Mouse (Mus musculus): ENCODE data around the gene Clip4. TPM values are rescaled to one million over a fixed set of nuclear protein-coding genes. Genes with fewer than 3 reads are reported as not detected.

Gene Clip4
- polyA plus RNA-seq, 1 experiment from 2014 or later: 6.0 TPM

DNA sequence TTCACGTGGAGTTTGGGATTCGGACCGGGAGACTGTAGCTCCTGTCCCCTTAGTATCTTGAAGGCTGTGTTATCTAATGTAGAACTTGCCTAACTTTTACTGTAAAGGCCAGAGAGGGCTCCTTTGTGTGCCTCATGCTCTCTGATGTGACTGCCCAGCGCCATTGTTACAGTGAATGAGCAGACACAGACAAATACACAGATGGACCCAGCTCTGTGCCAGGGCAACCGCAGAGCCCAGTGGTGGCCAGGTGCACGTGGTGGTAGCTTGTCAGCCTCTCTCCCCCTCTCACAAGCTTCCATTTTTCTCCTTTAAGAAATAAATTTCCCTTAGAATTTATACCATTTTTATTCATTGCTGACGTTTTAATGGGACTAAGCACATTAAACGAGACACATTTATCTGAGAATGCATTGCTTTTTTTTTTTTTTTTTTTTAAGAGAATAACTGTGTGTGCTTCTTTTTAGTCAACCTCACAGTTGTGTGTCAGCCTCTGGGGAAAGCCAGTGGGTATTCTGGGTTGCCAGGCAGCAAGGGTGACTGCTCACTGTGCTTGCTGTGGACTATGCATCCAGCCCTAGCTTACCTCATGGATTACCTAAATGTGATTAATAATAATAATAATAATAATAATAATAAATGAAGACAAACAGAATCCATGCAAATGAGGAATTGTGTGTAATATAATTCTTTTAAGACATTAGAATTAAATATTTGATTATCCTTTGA is 48.0 kb downstream of the Clip4 start:
- Histone ChIP-seq H3K27ac (ENCODE audit: low read length) (no peak overlapping the region), H3K4me3 (ENCODE audit: low read length) (no peak overlapping the region), H3K9me3 (ENCODE audit: control insufficient read depth, low read length) (no peaks in the 10 kb centered on the region), H3K27me3 (ENCODE audit: control insufficient read depth, insufficient read depth, low read depth, low read length) (no peaks in the 10 kb centered on the region), H3K4me2 (ENCODE audit: low read depth, low read length) (no peak overlapping the region), H3K36me3 (ENCODE audit: control insufficient read depth, insufficient read depth, low read length) (no peaks in the 10 kb centered on the region), H3K9ac (ENCODE audit: low read length) (no peak overlapping the region), H3K4me1 (replicated peaks; ENCODE audit: control insufficient read depth, insufficient read depth, low read length) (no peaks in the 10 kb centered on the region)
- no peak for ATAC-seq (ENCODE audit: low read depth)
- WGBS: 85% methylated on average over 8 of the region's 8 CpGs

DNA sequence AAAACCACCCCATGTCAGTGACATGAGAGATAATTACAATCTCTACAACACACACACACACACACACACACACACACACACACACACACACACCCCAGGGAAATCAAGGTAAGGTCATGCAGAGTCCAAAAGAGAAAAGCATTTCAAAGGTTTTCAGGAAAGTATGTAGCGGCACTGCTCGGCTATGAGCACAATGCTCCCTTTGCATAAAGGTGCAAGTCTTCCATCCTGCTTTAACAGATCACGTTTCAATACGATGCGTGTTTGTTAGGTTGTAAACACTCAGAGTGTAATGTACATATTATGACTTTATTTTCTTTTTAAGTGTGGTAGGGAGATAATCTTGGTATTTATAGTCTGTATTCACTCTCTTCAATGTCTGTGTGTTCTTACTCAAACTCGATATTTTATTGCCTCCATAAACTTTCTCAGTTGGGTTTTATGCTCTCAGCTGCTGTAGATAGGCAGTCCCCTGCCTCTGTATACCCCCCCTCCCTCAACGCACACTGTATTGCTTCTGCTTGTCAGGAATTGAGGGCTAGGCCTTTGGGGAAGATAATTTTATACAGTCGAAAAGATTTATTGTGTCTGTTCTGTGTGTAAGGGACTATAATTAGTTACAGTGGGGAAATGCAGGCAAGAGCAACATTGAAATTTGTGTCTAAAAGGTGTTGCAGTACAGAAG is 55.5 kb downstream of the Clip4 start:
- no peak for ATAC-seq (ENCODE audit: low read depth)
- no peak overlapping the region for H3K27ac ChIP-seq (ENCODE audit: low read length)
- 67% methylated on average over 8 of the region's 8 CpGs for WGBS

DNA sequence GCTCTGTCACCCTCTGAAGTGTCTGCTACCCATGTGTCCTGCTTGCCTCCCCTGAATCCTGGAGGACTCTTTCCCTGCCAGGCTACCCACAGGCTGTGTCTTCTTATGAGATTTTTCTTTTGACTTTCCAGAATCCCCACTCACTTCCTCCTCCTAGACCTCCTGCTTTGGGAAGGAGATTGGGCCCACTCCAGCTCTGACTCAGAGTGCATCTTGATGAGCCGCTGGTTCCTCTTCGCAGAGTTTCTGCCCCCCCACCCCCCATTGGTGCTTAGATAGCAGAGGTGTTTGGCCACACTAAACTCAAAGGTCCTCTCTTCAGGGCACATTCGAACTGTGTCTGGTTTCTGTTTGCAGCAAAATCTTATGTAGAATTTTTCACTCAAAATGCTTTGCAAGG is 58.3 kb downstream of the Clip4 start:
- Histone ChIP-seq H3K36me3 (ENCODE audit: control insufficient read depth, insufficient read depth, low read length) (no peaks in the 10 kb centered on the region), H3K27ac (ENCODE audit: low read length) (no peak overlapping the region), H3K9me3 (ENCODE audit: control insufficient read depth, low read length) (no peaks in the 10 kb centered on the region), H3K4me3 (ENCODE audit: low read length) (no peak overlapping the region), H3K4me1 (replicated peaks; ENCODE audit: control insufficient read depth, insufficient read depth, low read length) (peaks cover 3% of the 10 kb centered on the region; the same call in 1 of the 2 replicates), H3K9ac (ENCODE audit: low read length) (no peak overlapping the region), H3K27me3 (ENCODE audit: control insufficient read depth, insufficient read depth, low read depth, low read length) (no peaks in the 10 kb centered on the region), H3K4me2 (ENCODE audit: low read depth, low read length) (no peak overlapping the region)
- ATAC-seq (ENCODE audit: low read depth): no peak
- WGBS: 26% methylated on average over 3 of the region's 3 CpGs

More for the DNA sequence above, 55.5 kb downstream of the Clip4 start:
- Histone ChIP-seq H3K27me3 (ENCODE audit: control insufficient read depth, insufficient read depth, low read depth, low read length) (no peaks in the 10 kb centered on the region), H3K36me3 (ENCODE audit: control insufficient read depth, insufficient read depth, low read length) (no peaks in the 10 kb centered on the region), H3K9me3 (ENCODE audit: control insufficient read depth, low read length) (no peaks in the 10 kb centered on the region), H3K4me1 (replicated peaks; ENCODE audit: control insufficient read depth, insufficient read depth, low read length) (peaks cover 3% of the 10 kb centered on the region; the same call in 1 of the 2 replicates), H3K9ac (ENCODE audit: low read length) (no peak overlapping the region), H3K4me2 (ENCODE audit: low read depth, low read length) (no peak overlapping the region), H3K4me3 (ENCODE audit: low read length) (no peak overlapping the region)

DNA sequence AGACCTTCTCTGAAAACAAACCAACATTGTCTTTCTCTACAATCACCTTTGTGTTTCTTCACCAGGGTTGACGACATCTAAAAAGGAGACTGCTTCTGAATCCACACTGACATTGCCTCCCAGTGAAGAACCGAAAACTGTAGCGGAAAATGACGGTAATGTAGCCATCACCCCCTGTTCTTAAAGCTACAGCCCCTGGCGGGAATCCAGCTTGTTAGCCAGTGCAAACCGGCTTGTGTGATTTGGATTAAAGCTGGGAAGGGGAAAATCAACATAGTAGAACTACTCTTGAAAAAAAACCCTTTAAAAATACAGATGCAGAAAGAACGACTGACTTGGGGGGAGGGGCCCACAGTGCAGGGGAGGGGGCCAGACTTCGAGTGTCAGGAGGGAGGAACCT is 59.4 kb downstream of the Clip4 start:
- Histone ChIP-seq H3K27ac (ENCODE audit: low read length) (no peak overlapping the region), H3K4me3 (ENCODE audit: low read length) (no peak overlapping the region), H3K9ac (ENCODE audit: low read length) (no peak overlapping the region), H3K27me3 (ENCODE audit: control insufficient read depth, insufficient read depth, low read depth, low read length) (no peaks in the 10 kb centered on the region), H3K4me2 (ENCODE audit: low read depth, low read length) (no peak overlapping the region), H3K36me3 (ENCODE audit: control insufficient read depth, insufficient read depth, low read length) (no peaks in the 10 kb centered on the region), H3K9me3 (ENCODE audit: control insufficient read depth, low read length) (no peaks in the 10 kb centered on the region), H3K4me1 (replicated peaks; ENCODE audit: control insufficient read depth, insufficient read depth, low read length) (peaks cover 3% of the 10 kb centered on the region; the same call in 1 of the 2 replicates)
- ATAC-seq (ENCODE audit: low read depth): no peak
- WGBS: 34% methylated on average over 8 of the region's 8 CpGs

DNA sequence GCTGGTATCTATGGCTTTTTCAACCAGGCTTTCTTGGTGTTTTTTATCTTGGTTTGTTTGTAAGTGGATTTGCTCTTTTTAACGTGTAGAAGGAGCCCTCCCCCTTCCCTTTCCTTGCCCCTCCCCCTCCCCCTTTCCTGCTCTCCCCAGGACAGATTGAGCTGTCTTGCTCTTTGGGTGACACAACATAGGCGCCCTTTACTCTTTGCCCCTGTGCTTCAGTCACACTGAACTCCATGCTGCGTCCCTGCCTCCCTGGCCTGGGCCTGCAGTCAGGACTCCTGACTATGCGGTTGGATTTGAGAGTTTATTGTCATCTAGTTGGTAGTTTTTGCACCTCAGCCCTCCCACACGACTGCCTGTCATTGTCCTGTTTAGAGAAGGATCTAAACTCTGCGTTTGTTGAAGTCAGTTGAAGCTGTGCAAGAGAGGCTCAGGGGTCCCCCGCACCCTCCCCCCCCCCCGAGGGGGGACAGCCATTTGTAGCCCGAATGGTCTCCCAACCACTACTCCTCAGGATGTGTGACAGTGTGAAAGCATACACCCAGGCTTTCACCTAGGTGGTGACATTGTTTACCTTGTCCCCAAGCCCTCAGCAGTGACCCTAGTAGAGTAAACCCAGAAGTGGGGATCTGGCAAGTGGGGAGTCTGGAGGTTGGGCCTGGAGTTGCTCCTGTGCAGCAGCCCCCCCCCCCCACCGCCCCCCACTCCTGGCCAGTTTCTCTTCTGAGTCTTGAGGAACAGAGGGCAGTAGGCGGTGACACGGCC is 60.6 kb downstream of the Clip4 start:
- Histone ChIP-seq H3K27me3 (ENCODE audit: control insufficient read depth, insufficient read depth, low read depth, low read length) (no peaks in the 10 kb centered on the region), H3K4me2 (ENCODE audit: low read depth, low read length) (no peak overlapping the region), H3K9ac (ENCODE audit: low read length) (no peak overlapping the region), H3K9me3 (ENCODE audit: control insufficient read depth, low read length) (no peaks in the 10 kb centered on the region), H3K4me3 (ENCODE audit: low read length) (no peak overlapping the region), H3K27ac (ENCODE audit: low read length) (no peak overlapping the region), H3K4me1 (replicated peaks; ENCODE audit: control insufficient read depth, insufficient read depth, low read length) (peaks cover 3% of the 10 kb centered on the region; the same call in 1 of the 2 replicates), H3K36me3 (ENCODE audit: control insufficient read depth, insufficient read depth, low read length) (no peaks in the 10 kb centered on the region)
- 40% methylated on average over 12 of the region's 12 CpGs for WGBS
- no peak for ATAC-seq (ENCODE audit: low read depth)

DNA sequence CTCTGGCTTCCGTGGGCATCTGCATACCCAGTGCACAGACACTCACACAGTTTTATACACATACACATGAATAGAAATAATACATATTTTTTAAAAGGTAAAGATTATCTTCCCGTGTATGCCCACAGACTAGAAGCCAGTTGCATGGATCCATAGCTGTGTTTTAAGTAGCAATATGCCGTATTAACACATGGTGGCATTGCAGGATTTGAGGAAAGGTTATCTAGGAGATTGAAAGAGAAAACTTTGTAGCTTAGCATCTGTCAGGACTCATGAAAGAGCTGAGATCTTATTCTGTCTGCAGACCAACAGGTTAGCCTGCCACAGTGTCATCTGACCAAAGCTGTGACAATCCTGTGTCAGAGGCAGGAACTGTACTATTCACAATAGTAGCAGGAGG is 63.7 kb downstream of the Clip4 start:
- no peak overlapping the region for H3K4me3 ChIP-seq (ENCODE audit: low read length)
- no peaks in the 10 kb centered on the region for H3K9me3 ChIP-seq (ENCODE audit: control insufficient read depth, low read length)
- no peak overlapping the region for H3K27ac ChIP-seq (ENCODE audit: low read length)
- no peak for ATAC-seq (ENCODE audit: low read depth)
- no peaks in the 10 kb centered on the region for H3K36me3 ChIP-seq (ENCODE audit: control insufficient read depth, insufficient read depth, low read length)
- H3K9ac ChIP-seq (ENCODE audit: low read length): no peak overlapping the region
- 79% methylated on average over 3 of the region's 3 CpGs for WGBS
- H3K27me3 ChIP-seq (ENCODE audit: control insufficient read depth, insufficient read depth, low read depth, low read length): no peaks in the 10 kb centered on the region
- H3K4me2 ChIP-seq (ENCODE audit: low read depth, low read length): no peak overlapping the region
- H3K4me1 ChIP-seq (replicated peaks; ENCODE audit: control insufficient read depth, insufficient read depth, low read length): no peaks in the 10 kb centered on the region

DNA sequence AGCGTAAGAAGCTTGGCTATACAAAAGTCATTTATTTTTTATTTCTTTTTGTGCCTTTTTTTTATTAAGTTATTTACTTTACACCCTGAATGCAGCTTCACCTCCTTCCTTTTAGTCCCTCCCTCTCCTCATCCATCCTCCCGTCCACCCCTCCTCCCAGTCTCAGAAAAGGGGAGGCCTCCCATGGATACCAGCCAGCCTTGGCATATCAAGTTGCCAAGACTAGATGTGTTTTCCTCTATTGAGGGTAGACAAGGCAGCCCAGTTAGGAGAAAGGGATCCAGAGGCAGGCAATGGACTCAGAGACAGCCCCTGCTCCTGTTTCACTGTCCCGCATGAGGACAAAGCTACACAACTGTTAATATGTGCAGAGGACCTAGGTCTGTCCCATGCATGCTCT is 93.9 kb downstream of the Clip4 start:
- H3K36me3 ChIP-seq (ENCODE audit: control insufficient read depth, insufficient read depth, low read length): no peaks in the 10 kb centered on the region
- no peaks in the 10 kb centered on the region for H3K27me3 ChIP-seq (ENCODE audit: control insufficient read depth, insufficient read depth, low read depth, low read length)
- H3K4me3 ChIP-seq (ENCODE audit: low read length): no peak overlapping the region
- ATAC-seq (ENCODE audit: low read depth): no peak
- no peaks in the 10 kb centered on the region for H3K4me1 ChIP-seq (replicated peaks; ENCODE audit: control insufficient read depth, insufficient read depth, low read length)
- H3K27ac ChIP-seq (ENCODE audit: low read length): no peak overlapping the region
- no peaks in the 10 kb centered on the region for H3K9me3 ChIP-seq (ENCODE audit: control insufficient read depth, low read length)
- no peak overlapping the region for H3K9ac ChIP-seq (ENCODE audit: low read length)
- H3K4me2 ChIP-seq (ENCODE audit: low read depth, low read length): no peak overlapping the region
- 81% methylated on average over 3 of the region's 3 CpGs for WGBS

DNA sequence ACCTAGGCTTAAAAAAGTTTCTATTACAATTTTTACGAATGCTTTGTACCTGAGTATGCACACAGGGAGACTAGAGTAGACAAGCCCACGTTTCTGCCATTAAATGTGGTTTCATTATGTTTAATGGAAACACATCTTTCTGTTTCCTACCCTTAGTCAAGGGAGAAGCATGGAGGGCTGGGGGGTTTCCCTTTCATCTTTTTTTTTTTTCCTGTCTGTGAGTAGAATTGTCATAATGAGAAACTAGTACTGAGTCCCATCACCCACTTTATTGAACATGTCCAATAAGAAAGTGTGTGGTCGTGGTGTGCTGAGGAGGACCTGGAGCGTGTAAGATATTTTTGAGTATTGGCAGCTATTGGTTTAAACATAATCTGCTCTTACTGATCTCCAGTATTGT is 94.6 kb downstream of the Clip4 start:
- Histone ChIP-seq H3K9ac (ENCODE audit: low read length) (no peak overlapping the region), H3K27ac (ENCODE audit: low read length) (no peak overlapping the region), H3K4me2 (ENCODE audit: low read depth, low read length) (no peak overlapping the region), H3K27me3 (ENCODE audit: control insufficient read depth, insufficient read depth, low read depth, low read length) (no peaks in the 10 kb centered on the region), H3K4me3 (ENCODE audit: low read length) (no peak overlapping the region), H3K36me3 (ENCODE audit: control insufficient read depth, insufficient read depth, low read length) (no peaks in the 10 kb centered on the region), H3K9me3 (ENCODE audit: control insufficient read depth, low read length) (no peaks in the 10 kb centered on the region), H3K4me1 (replicated peaks; ENCODE audit: control insufficient read depth, insufficient read depth, low read length) (no peaks in the 10 kb centered on the region)
- no peak for ATAC-seq (ENCODE audit: low read depth)
- WGBS: 67% methylated on average over 4 of the region's 4 CpGs

DNA sequence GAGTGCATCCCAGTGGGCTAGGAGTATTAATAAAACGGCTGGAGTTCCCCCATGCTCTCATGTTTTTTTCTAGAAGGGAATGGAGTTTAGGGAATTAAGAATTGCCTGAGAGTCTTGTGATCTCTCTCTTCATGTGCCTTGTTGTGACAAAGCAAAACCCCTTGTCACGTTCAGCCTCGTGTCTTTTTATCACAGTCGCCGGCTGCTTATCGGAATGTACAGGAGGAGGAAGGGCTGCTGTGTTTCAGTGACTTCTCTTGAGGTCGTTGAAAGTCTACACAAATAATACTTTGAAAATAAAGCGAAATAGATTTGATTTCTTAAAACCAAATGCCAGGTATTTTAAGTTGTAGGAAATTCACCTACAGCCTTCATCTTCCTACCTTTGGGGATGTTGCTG is 95.8 kb downstream of the Clip4 start:
- H3K4me3 ChIP-seq (ENCODE audit: low read length): no peak overlapping the region
- H3K27ac ChIP-seq (ENCODE audit: low read length): no peak overlapping the region
- no peaks in the 10 kb centered on the region for H3K36me3 ChIP-seq (ENCODE audit: control insufficient read depth, insufficient read depth, low read length)
- no peak for ATAC-seq (ENCODE audit: low read depth)
- H3K27me3 ChIP-seq (ENCODE audit: control insufficient read depth, insufficient read depth, low read depth, low read length): no peaks in the 10 kb centered on the region
- WGBS: 72% methylated on average over 8 of the region's 8 CpGs
- no peaks in the 10 kb centered on the region for H3K4me1 ChIP-seq (replicated peaks; ENCODE audit: control insufficient read depth, insufficient read depth, low read length)
- H3K4me2 ChIP-seq (ENCODE audit: low read depth, low read length): no peak overlapping the region
- no peak overlapping the region for H3K9ac ChIP-seq (ENCODE audit: low read length)
- H3K9me3 ChIP-seq (ENCODE audit: control insufficient read depth, low read length): no peaks in the 10 kb centered on the region

Measured in lung, embryonic 16.5 days (tissue).